Mouse (Mus musculus): ENCODE measurements around the gene Obscn.

DNA sequence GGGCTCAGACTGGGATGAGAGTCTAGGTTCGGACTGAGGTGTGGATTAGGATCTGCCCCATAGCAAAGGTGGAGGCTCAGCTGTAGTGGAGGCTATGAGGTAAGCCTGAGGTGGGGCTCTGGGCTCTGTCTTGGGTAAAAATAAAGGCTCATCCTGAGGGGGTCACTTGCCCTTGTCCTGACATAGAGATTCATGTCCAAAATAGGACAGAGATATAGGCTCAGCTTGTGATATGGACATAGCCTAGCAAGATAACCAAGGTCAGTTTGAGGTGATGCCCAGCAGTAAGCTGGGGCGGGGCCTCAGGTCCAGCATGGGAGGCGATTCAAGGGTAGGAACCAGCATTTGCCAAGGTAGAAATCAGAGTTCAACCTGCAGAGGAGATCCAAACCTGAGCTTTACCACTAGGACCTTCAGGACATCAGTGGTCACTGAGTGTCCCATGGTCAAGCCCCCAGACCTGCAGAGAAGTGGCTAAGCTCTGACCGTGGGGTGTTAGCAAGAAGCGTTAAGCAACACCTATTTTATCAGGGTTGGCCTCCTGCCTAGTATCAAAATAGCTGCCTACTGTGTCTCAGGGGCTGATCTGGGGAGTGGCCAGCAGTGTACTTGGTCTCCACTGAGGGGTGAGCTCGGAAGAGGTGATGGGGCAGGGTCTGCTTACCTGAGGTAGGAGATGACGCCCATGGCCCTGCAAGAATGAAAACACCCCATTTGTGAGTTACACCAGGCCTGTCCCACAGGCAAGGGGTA, 133.7 kb downstream of the Obscn start:
- TF ChIP-seq POLR2A (IDR thresholded peaks at IDR 0.05; ENCODE audit: low read depth, low read length) (no peak), CTCF (conservative IDR thresholded peaks at IDR 0.05; ENCODE audit: insufficient read depth, insufficient read length, low read depth, low read length) (no peak)
